Mouse (Mus musculus) 3134 (cell line): Measurements from ENCODE around the gene Limd1.
A peak's percentile ranks its signal among the peaks of the same experiment; 100 is the strongest.
"Not testable (repeated sequence)": the region's sequence is repeated elsewhere in the genome, so short reads cannot be mapped to it uniquely, and the experiment has no call there.

Experiments
- DNase-seq: peaks from one replicate; pipeline ENCODE4 v3.0.0-alpha.2; 2011; ENCODE audit warnings: low spot score; ENCODE audit not compliant: insufficient read length; ENCODE audit errors: extremely low read depth

Limd1 gene

GRCm38 (mm10) chr9:123478586-123479195, at the start of gene Limd1:
Gene Limd1 (plus strand): TSS chr9:123478706.
- peak; percentile 84 for DNase-seq

- DNase-seq = no peak
Observed at GRCm38 (mm10) chr9:123429863-123430262, 48.6 kb upstream of the Limd1 start.

- DNase-seq = no peak
Observed at GRCm38 (mm10) chr9:123430973-123431372, 47.5 kb upstream of the Limd1 start.

GRCm38 (mm10) chr9:123438223-123438622, 40.3 kb upstream of the Limd1 start:
- DNase-seq = no peak

- no peak for DNase-seq
Observed at GRCm38 (mm10) chr9:123440230-123441058, 38.1 kb upstream of the Limd1 start.

GRCm38 (mm10) chr9:123447101-123447500, 31.4 kb upstream of the Limd1 start:
- not testable (repeated sequence) for DNase-seq

GRCm38 (mm10) chr9:123448594-123448993, 29.9 kb upstream of the Limd1 start:
- no peak for DNase-seq

GRCm38 (mm10) chr9:123450174-123450573, 28.3 kb upstream of the Limd1 start:
- DNase-seq = no peak

- DNase-seq = no peak
Observed at GRCm38 (mm10) chr9:123451772-123452171, 26.7 kb upstream of the Limd1 start.

GRCm38 (mm10) chr9:123456634-123457602, 21.6 kb upstream of the Limd1 start:
- no peak for DNase-seq

- no peak for DNase-seq
Observed at GRCm38 (mm10) chr9:123457603-123458002, 20.9 kb upstream of the Limd1 start.

GRCm38 (mm10) chr9:123467141-123467620, 11.3 kb upstream of the Limd1 start:
- no peak for DNase-seq

GRCm38 (mm10) chr9:123468406-123469085, 10.0 kb upstream of the Limd1 start:
- DNase-seq = no peak

GRCm38 (mm10) chr9:123469087-123469486, 9.4 kb upstream of the Limd1 start:
- DNase-seq = no peak

- no peak for DNase-seq
Observed at GRCm38 (mm10) chr9:123473377-123473776, 5.1 kb upstream of the Limd1 start.

GRCm38 (mm10) chr9:123475569-123475968, 2.9 kb upstream of the Limd1 start:
- DNase-seq = no peak

- DNase-seq = peak; percentile 74
Observed at GRCm38 (mm10) chr9:123478031-123478585, 398 bp upstream of the Limd1 start.

GRCm38 (mm10) chr9:123479196-123479669, 727 bp downstream of the Limd1 start:
- DNase-seq = no peak

- DNase-seq = no peak
Observed at GRCm38 (mm10) chr9:123479876-123480252, 1.4 kb downstream of the Limd1 start.
